Mouse (Mus musculus) ovary, adult 2 months (tissue): ENCODE data around the gene B020011L13Rik. TPM values are rescaled to one million over a fixed set of nuclear protein-coding genes. Genes with fewer than 3 reads are reported as not detected.

ENCODE experiments used
- polyA plus RNA-seq: library from polyadenylated mRNA; depleted of rRNA; stranded (reverse); fragments of >200 nt; gene quantifications from 2 replicates; pipeline ENCODE4 v1.2.3, GENCODE M21; 2012; rRNA removed

Gene B020011L13Rik
- not detected in 2 replicates for polyA plus RNA-seq

DNA sequence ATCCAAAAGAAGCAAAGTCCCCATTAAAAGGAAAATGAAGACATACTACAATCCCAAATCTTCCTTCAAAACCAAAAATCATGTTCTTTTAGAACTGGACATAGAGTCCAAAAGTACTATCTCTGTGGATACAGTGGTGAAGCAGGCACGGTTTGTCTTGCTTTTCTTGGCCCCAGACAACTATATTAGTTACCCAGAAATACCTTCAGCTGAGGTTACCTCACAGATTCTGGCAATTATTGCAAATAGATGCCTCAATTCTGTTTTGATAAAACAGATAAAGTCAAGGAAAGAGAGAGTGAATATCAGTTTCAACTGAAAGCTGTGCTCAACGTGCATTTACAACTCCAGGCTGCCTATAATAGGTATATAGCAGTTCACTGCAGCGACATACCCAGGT, at the start of gene B020011L13Rik:
Gene B020011L13Rik, plus strand, starts transcription at position 301 of the 400 bp plus-strand sequence.

GRCm38 (mm10) chr1:117829781-117830180, 48.8 kb downstream of the B020011L13Rik start, which contains the start of gene Gm28360:
Gene Gm28360 (plus strand): TSS chr1:117830081.

Other genes with a start within 250 kb of the B020011L13Rik start
- not detected in 2 replicates for gene Gm28363, start 84.0 kb upstream of the B020011L13Rik start, polyA plus RNA-seq
- not detected in 2 replicates for gene Gm28360, start 48.9 kb downstream of the B020011L13Rik start, polyA plus RNA-seq
- gene Gm28168, start 146.9 kb downstream of the B020011L13Rik start, polyA plus RNA-seq, result not detected in 2 replicates
- not detected in 2 replicates for gene Gm7145, start 184.8 kb downstream of the B020011L13Rik start, polyA plus RNA-seq